Mouse (Mus musculus) right cerebral cortex, postnatal 36 days (tissue): ENCODE results near the gene Mtcl1.

Source experiments
- DNase-seq, 2 experiments: peaks; one replicate each; pipeline ENCODE4 v3.0.0; 2022; ENCODE audit warnings: low spot score in 2 of 2, mixed read lengths in 1 of 2

Gene Mtcl1

DNA sequence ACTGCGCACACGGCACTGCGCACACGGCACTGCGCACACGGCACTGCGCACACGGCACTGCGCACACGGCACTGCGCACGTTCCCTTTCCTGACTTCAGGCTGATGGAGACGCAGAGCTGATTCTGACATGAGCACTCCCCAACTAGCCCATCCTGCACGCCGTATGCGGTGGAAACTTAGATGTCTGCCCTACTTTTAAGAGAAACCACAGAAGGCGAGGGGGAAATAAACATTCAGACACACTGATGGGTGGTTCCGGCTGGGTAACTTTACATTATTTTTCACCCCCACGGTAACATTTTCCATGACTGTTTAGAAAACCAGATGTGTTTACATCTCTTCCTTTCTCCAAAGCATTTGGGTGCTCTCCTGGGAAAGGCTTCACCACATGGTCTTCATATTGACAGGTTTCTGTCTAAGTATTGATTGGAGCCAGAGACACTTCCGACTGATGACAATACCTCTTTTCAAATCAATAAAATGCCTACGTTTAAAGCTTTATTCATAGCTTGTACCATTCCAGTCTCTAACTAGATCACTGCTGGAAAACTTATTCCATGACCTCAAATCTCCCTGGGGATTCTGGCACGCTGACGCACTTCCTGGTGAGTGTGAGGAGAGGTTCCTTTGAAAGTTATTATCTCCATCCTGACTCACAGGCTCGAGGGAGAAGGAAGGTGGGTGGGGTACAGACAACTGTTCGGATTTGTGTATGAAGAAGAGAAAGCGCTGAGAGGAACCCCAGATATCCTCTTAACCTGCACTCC is 84.8 kb downstream of the Mtcl1 start:
- peak in 1 of 2 experiments; percentile 61 for DNase-seq

DNA sequence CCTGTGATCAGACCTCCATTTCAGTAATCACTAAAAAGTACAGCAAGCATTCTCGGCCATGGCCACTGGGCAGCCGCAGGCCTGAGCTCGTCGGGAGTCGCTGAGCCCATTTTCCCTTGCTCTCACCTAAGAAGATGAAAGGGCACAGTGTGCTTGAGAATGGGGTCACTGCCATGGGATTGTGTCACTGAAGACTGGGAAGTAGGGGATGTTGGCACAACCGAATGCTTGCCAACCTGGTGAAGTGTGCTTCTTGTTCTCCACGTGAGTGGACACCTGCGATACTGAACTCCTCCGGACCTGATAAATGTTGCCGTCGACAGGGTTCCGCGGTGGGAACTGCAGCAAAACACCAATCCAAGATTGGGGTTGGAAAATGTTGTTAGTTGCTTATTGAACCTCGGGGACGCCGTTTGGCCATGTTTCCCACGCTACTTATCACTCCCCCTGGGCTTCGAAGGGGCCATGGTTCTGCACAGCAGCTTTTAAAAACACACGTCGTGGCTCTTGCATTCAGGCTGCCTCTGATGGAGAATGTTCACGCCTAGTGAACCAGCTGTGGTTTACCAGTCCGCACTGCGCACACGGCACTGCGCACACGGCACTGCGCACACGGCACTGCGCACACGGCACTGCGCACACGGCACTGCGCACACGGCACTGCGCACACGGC is 85.6 kb downstream of the Mtcl1 start:
- no peak for DNase-seq

DNA sequence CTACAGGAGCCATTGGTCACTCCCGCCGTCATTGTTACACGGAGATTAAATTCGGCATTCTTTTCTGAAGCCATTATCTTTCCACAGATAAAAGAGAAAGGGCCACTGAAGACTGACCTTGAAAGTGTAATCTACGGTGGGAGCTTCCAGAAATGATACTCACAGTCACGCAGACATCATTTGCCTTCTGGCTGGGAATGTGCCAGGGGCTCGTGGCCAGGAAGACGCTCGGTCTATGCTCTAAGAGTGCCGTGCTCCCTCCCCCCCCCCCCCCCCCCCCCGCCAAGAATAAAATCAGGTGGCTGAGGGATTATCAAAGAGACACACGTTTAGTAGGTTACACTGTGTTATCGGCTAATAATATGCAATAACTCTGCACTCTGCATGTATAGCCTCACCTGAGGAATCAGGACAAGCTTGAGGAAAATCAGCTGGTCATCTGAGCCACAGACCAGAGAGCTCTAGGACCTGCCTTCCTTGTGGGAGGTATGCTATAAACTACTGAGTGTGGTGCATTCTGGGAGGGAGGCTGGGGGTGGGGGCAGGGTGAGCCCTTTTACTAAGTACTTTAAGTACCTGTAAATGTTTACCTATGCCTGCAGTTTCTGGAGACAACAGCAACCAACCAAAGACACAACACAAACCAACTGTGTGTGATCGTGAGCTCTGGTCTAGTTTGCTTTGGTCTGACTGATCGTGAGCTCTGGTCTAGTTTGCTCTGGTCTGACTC is 87.1 kb downstream of the Mtcl1 start:
- no peak for DNase-seq

DNA sequence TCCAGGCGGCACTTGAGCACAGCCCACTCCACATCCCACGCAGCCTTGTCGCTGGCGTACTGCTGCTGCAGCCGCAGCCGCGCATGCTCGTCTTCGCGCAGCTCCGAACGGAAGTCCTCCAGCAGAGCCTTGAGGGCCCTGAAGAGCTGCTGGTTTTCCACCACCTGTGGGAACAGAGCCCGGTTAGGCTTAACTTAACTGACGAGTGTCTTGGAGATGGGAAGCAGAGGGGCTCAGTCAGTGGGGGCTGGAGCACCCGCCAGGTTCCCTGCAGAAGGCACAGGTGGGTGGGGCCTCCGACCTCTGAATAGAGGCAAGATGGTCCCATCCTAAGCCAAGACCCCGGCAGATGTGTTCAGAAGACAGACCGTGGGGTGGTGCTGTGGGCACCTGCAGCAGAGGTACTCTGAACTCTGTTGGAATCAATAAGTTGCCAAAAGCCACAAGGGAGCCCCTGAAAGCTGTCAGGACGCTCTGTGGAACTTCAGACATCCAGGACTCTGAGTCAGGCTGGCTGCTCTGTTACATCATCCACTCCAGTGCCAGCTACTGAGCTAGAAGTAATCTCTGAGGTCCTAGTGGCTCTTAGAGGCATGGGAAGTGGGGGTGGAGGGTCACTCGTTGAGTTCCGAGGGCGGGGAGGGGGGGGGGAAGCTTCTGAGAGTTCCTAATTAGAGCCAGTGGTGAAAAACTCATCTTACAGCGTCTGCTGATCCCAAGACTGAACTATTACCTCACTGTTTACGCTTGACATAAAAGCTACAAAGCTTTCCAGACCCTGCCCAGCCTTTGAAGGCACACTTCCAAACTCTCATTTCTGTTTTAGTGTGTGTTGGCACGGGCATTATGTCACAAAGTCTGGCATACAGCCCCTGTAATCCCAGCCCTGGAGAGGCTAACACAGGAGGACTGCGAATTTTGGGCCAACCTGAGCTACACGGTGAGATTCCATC is 91.2 kb downstream of the Mtcl1 start:
- no peak for DNase-seq

DNA sequence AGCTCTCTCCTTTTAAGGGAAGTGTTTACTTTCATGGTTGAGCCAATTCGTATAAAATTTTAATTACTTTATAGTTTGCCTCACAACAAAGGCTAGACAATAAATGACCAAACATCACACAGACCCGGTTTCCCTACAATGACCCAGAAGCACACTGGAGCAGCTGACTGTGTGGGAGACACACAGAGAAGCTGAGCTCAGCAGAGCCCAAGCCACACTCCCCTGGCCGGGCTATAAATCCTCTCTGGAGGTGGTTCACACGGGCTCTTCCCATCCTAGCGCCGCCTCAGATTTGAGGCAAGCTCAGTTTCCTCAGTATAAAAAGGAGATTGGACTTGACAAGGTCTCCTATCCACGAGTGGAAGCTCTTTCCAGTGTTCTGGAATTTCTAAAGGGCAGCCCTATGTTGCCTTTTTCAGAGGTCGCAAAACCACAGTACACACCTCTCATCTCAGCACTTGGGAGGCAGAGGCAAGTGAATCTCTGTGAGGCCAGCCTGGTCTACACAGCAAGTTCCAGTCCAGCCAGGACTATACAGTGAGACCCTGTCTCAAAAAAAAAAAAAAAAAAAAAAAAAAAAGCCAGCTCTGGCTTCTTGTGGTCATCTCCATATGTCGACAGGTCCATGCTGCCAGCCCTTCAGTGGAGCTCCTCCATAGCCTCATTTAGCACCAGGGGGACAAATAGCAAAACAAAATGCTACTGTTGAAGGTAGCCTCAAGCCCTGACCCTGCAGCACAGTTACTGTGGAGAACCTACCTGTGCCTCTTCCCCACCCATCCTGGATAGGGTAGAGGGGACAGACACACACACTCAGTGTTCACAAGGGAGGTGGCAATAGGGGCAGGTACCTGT is 92.2 kb downstream of the Mtcl1 start:
- no peak for DNase-seq

DNA sequence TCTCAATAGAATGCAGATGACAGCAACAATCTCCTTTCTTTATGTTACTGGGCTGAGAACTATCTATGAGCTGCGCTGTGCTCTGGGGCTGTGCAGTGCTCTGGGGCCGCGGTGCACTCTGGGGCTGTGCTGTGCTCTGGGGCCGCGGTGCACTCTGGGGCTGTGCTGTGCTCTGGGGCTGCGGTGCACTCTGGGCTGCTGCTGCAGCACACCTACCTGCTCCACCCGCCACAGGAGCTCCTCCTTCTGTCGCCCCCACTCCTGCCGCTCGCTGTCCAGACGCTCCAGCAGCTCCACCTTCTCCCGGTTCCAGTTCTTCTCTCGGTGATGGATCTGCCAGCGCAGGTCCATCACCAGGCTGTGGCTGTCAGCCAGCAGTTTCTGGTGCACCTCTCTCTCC is 95.6 kb downstream of the Mtcl1 start:
- DNase-seq, result no peak

DNA sequence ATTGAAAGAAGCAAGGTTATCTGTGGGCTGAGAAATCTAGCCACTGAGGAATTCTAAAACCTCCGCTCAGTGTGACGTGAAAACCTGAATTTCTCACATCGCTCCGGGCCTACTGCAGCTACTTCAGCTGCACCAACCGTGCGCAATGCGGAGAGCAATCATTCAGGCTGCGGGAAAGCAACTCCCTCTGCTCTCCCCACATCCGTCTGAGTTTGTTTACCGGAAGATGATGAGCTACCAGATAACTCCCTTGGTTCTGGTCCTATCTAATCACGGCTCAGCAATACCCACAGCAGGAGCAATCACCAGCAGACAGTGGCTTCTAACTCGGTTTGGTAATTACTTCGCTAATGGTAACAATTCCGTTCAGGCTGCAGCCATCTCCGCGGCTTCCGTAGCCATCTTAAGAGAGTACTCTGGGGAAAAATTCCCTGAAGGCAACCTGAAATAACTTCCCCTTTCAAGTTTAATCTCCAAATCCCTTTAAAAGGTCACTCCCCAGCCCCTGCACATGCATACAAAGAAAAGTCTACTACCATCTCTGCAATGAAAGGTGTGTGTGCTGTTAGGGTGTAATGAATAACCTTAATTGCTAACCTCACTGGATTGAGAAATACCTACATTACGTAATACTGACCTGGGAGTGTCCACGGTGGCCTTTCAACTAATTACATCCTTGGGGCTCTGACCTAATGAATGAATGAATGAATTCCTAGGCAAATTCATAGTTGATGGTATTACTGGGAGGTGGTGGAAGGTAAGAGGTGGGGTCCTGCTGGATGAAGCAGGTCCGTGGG is 96.5 kb downstream of the Mtcl1 start:
- DNase-seq, result no peak

DNA sequence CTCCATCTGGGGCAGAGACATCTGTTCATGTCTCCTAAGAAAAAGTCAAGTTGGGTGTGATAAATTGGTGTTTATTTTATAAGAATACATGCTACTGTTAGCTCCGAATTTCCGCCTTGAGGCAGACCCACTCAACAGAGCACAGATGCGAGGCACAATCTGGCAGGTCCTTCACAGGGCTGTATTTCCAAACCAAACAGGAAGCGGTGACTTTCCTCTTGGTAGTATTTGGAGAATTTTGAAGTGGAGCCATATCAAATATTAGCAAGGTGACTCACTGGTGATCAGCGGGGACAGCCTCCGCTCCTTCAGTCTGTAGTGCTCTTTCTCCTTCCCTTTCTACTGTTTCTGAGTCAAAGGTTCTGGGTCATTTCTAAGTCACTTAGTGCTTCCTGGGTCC is 97.3 kb downstream of the Mtcl1 start:
- no peak for DNase-seq

DNA sequence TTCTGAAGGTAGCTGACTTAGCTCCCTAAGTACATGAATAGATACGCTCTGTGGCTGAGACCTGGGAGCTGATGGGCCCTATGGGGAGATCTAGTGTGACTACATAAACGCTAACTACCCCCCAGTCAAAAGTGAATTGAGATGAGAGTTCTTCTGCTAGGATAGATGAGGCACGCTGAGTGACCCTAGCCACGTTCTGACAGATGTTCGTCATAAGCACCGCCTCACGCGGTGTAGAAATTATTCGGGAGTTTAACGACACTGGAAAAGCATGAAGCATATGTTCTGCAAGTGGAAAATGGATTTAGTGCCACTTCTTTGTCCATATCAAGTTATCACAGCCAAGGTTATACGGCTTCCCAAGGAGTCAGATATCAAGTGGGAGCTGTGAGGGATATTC is 98.9 kb downstream of the Mtcl1 start:
- no peak for DNase-seq

DNA sequence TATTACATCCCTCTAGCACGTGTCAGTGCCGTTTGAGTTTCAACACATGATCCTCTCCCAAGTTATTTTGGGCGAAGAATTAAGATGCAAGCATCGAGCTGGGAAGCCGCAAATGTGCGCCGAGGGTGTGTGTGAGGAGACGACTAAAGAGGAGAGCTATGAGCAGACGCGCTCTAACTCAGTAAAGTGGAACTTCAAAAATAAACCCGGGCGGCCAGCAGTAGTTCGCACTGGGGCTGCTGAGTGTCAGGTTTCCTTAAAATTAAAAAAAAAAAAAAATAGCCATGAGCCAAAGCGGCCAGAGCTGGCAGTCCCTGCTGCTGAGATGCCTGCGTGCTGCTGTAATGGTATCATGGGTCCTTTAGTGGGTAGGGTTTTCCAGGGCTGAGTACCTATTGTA is 99.4 kb downstream of the Mtcl1 start:
- DNase-seq, result peak; percentile 78 to 92

DNA sequence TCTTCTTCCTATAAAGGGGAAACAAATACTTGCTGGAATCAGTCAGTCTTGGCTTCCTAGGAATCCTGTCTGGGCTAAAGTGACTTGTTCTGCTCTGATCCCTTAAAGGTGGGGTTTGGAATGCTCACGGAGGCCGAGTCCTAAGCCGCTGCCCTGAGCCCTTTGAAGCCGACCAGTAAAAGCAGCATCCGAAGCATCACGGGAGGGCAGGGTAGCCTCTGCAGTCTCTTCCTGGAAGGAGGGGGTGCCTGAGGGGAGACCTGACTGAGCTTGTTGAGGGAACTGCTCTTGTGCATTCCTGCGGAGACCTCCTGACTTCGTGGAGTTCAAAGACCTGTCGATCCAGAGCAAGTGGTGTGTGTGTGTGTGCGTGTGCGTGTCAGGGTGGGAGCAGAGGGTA is 103.2 kb downstream of the Mtcl1 start:
- no peak for DNase-seq

DNA sequence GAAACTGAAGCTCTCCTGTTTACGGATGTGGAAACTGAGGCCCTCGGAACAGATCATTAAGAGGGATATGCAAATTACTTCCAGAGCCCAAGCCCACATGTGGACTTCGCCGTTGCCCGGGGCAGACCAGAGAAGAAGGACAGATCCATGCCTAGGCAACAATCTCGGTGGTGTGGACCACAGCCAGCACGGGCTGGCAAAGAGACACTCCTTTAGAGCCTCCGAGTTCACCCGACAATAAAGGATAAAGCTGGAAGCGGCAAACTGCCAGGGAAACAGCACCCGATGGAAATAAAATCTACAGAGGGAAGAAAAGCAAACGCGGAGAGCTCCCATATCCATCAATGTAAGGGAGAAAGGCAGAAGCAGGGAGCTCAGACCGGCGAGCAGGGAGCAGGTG is 103.9 kb downstream of the Mtcl1 start:
- no peak for DNase-seq

DNA sequence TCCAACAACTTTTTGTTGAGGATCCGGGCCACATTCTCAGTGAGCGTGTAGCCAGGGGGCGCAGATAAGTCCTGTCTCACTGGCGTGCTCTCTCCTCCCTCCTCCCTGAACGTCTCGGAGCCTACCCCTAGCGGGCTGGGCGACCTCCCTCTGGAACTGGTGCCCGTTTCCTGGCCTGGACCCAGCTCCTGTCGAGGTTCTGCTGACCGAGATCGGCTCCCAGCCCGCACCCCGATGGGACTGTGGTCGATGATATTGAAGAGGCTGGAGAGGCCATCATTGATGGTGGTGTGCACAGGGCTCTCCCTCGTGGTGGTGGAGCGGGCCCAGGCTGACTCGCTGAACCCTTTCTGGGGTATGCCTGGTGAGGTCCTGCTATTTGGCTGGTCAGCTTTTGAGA is 106.6 kb downstream of the Mtcl1 start:
- DNase-seq, result no peak

DNA sequence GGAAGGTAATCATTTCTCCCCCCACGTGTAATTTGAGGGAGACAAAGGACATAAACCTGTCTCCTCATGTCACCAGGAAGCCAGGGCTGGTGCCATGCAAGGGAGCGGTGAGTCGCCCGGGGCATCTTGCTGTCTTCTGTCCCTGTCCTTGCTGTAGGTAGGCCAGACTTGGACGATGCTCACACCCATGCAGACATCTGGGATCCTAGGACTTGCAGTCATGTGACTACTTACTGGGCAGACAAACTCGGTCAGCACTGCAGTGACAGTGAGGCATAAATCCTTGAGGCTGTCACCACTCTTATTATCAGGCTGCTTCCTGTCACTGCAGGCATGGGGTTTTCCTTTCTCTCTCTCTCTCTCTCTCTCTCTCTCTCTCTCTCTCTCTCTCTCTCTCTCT is 107.9 kb downstream of the Mtcl1 start:
- DNase-seq, result no peak

DNA sequence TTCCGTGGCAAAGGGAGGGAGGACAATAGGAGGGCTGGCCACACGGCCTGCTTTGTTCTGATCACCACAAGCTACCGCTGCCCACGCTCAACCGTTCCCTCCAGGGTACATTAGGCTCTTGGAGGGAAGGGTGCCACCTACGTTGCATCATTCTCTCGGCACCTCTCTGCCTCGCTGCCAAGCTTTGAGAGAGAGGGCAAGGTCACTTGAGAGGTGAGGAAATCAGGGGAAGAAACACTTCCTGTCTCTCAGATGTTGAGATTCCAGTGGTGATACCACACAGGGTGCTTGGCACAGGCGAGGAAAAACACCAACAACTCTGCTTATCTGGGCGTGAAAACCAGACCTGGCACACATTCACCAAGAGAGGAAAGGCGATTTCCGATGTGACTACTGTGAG is 108.8 kb downstream of the Mtcl1 start:
- no peak for DNase-seq

DNA sequence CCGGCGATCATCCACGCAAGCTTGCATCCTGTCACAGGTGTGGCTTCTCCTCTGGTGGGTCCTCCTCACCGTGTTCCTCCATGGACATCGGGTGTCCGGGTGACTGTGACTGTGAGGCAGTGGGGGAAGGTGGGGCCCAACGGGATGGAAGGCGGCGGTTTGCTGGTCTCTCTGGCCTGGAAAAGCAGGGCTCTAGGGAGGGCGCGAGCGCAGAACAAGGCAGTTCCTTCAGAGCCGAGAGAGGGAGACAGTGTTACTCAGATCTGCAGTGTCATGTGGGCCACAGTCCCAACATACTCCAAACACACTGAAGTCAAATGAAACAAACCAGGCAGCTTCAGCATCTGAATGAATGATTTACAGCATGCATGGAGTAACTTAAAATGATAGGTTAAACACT is 111.6 kb downstream of the Mtcl1 start:
- DNase-seq, result no peak

DNA sequence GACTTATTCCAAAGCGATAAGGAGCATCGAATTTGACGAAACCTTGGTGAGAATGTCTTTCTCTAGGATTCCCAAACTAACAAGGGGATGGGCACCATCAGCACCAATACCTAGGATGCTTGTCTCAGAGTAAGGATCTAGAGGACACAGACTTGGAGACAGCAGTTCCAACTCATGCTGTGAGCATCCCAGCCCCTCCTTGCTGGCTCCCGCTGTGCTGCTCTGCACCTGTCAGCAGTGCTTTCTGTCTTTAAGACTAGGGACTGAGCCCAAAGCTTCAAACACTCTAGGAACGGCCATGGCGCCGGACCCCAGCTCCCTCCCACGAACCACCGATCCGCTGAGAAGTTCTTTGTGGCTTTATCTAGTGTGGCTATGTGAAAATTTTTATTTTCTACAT is 114.0 kb downstream of the Mtcl1 start:
- no peak for DNase-seq

DNA sequence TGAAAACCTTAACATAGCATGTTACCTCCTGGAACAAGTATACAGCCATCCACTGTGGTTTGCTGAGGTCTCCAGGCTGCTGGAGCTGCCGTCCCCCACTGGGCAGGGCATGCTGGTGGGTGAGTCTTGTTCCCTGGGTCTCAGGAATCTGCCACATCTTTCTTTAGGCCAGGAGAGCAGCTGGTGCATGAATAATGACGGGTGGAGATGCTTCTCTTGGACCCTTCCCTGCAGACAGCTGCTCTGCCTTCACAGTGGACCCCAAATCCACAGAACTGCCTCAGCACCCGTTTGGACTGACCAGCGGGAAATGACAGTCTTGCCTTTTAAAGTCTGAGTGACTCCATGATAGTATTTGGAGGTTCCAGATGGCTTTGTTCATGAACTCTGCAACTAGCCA is 114.7 kb downstream of the Mtcl1 start:
- DNase-seq, result no peak

DNA sequence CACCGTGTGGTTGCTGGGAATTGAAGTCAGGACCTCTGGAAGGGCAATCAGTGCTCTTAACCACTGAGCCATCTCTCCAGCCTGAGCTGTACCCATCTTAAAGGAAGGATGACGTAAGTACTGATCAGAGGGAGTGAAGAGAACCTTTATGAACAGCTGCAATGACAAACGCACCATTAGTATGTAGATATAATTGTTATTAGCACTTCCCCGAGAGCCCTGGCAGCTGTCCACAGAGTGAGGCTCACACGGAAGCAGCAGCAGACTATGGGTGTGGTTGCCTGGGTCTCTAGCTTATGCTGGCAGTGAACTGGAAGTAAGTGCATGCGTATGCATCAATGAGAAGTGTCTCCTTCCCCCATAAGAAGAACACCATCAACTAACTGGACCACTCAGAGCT is 118.3 kb downstream of the Mtcl1 start:
- no peak for DNase-seq

DNA sequence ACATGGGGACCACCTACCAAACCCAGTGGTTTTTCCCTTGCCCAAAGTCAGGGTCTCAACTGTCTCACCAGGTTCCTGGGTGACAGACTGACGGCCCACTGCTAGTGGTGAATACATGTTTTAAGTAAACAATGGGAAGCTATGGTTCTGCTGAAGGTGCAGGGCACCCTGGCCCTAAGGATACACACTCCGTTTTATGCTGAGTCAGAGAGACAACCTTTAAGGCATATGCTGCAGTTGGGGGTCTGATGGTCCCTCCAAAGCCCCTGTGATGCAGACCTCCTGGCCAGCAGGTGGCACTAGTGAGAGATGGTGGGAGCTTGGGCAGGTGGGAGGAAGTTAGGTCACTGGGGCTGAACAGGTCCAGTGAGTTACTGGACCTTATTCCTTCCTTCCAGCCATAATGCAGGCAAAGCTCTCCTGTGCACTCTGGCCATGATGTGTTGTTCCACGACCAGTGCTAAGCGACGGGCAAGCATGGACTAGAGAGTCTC is 123.0 kb downstream of the Mtcl1 start:
- no peak for DNase-seq
